Mouse (Mus musculus) liver, embryonic 14.5 days (tissue): Measurements from ENCODE around the gene Lyrm2. TPM values are rescaled to one million over a fixed set of nuclear protein-coding genes. Genes with fewer than 3 reads are reported as not detected.
A peak's percentile ranks its signal among the peaks of the same experiment; 100 is the strongest.

Experiments
- ATAC-seq: fragments of 200-750 bp; cut with Nextera tagmentation; 2 replicates; pipeline ENCODE4 v1.8.0; 2017; ENCODE audit warnings: moderate number of reproducible peaks, mild to moderate bottlenecking, moderate library complexity; ENCODE audit not compliant: insufficient read depth
- DNase-seq, 3 experiments: peaks; one replicate each; pipeline ENCODE4 v3.0.0-alpha.2; 2012 to 2013; ENCODE audit warnings: low read depth in 3 of 3, low spot score in 3 of 3
- H3K27ac ChIP-seq: fragments of 300-500 bp; sonication (generic); 2 replicates; pipeline ENCODE4 v1.5.1; 2014; ENCODE audit warnings: moderate library complexity, mild to moderate bottlenecking, control low read depth, inconsistent platforms
- H3K27me3 ChIP-seq: fragments of 300-500 bp; sonication (generic); 2 replicates; pipeline ENCODE4 v1.6.1; 2014; ENCODE audit warnings: mild to moderate bottlenecking, low read length, moderate library complexity; ENCODE audit not compliant: control insufficient read depth, insufficient read depth
- H3K36me3 ChIP-seq: fragments of 300-500 bp; sonication (generic); replicated peaks from 2 replicates; pipeline ENCODE4 v1.6.1; 2014; ENCODE audit warnings: low read depth; ENCODE audit not compliant: control insufficient read depth, insufficient read depth
- H3K4me1 ChIP-seq, 2 experiments: fragments of 200-500 bp in 1 of 2; fragments of 300-500 bp in 1 of 2; sonication (generic) in 1 of 2; replicated peaks; 2 replicates each; pipeline ENCODE4 v1.6.1; 2012 to 2014; ENCODE audit warnings: antibody characterized with exemption in 1 of 2, inconsistent platforms in 1 of 2, low read length in 1 of 2; ENCODE audit not compliant: control insufficient read depth in 2 of 2, insufficient read depth in 2 of 2
- H3K4me2 ChIP-seq: fragments of 300-500 bp; sonication (generic); 2 replicates; pipeline ENCODE4 v1.6.1; 2014; ENCODE audit warnings: low read depth, mild to moderate bottlenecking, control low read depth, moderate library complexity
- H3K4me3 ChIP-seq, 2 experiments: fragments of 200-500 bp in 1 of 2; fragments of 300-500 bp in 1 of 2; sonication (generic) in 1 of 2; 2 replicates each; pipeline ENCODE4 v1.5.1; 2012 to 2014; ENCODE audit warnings: low read depth in 2 of 2, low read length in 2 of 2, mild to moderate bottlenecking in 2 of 2, control low read depth in 1 of 2, inconsistent platforms in 1 of 2, moderate library complexity in 1 of 2; ENCODE audit not compliant: insufficient read depth in 1 of 2
- H3K9ac ChIP-seq: fragments of 300-500 bp; sonication (generic); replicated peaks from 2 replicates; pipeline ENCODE4 v1.6.1; 2014; ENCODE audit warnings: mild to moderate bottlenecking, control low read depth, moderate library complexity
- H3K9me3 ChIP-seq: fragments of 300-500 bp; sonication (generic); 2 replicates; pipeline ENCODE4 v1.6.1; 2016; ENCODE audit warnings: low read length, mixed read lengths; ENCODE audit not compliant: control insufficient read depth
- CTCF ChIP-seq: IDR thresholded peaks from 2 replicates; pipeline ENCODE4 v1.5.1; 2016; ENCODE audit warnings: antibody characterized with exemption, low read depth, control low read depth
- EP300 ChIP-seq: IDR thresholded peaks from 2 replicates; pipeline ENCODE4 v1.6.1; 2016; ENCODE audit warnings: antibody characterized with exemption, low read depth
- WGBS: fragments of 180-500 bp; shearing (Covaris S2); extraction: QIAGEN DNeasy Blood & Tissue Kit; methylation state at CpG from one replicate; pipeline ENCODE4 v1.1.7; 2014; ENCODE audit not compliant: insufficient replicate concordance; 5-methylcytosine and 5-hydroxymethylcytosine counted together
- polyA plus RNA-seq, 2 experiments: library from polyadenylated mRNA; depleted of rRNA in 1 of 2; stranded (reverse) in 1 of 2; unstranded in 1 of 2; fragments of >200 nt; fragmentation: Nextera tagmentation in 1 of 2; extraction: Ambion mirVana in 1 of 2; gene quantifications; 2 replicates each; pipeline versions ENCODE4 v1.2.1 to v1.2.3; 2012 to 2014

Lyrm2 gene
- polyA plus RNA-seq, 2 experiments: 23.3 to 33.8 TPM

GRCm38 (mm10) chr4:32800577-32801170 is 621 bp downstream of the Lyrm2 start:
- Histone ChIP-seq H3K27me3 (no peaks in the 10 kb centered on the region), H3K4me3 (peak overlapping the region; percentile 89 to 95), H3K4me2 (peak overlapping the region; percentile 72), H3K4me1 (peaks cover 3 to 9% of the 10 kb centered on the region in 2 experiments; a peak in 3 of 4 replicates), H3K9me3 (no peaks in the 10 kb centered on the region), H3K9ac (peak overlapping the region; percentile 89), H3K27ac (peak overlapping the region; percentile 94), H3K36me3 (no peaks in the 10 kb centered on the region)
- no peak for DNase-seq
- peak; percentile 22; the same call in 1 of the 2 replicates for ATAC-seq
- no peak for TF ChIP-seq EP300
- no peak for TF ChIP-seq CTCF
- WGBS: 7% methylated on average over 9 of the region's 9 CpGs

GRCm38 (mm10) chr4:32817478-32817877 is 17.4 kb downstream of the Lyrm2 start:
- TF ChIP-seq EP300 (no peak), CTCF (no peak)
- 28% methylated on average over 5 of the region's 5 CpGs for WGBS
- H3K4me3 ChIP-seq: no peak overlapping the region
- no peaks in the 10 kb centered on the region for H3K36me3 ChIP-seq
- peaks cover 6 to 9% of the 10 kb centered on the region in 2 experiments; a peak in 3 of 4 replicates for H3K4me1 ChIP-seq
- H3K9ac ChIP-seq: no peak overlapping the region
- 0 out of 2 replicates have a peak, but pooled peaks have one; percentile 41 for ATAC-seq
- no peak for DNase-seq
- H3K27ac ChIP-seq: no peak overlapping the region
- H3K9me3 ChIP-seq: no peaks in the 10 kb centered on the region
- H3K4me2 ChIP-seq: peak overlapping the region; percentile 28; the same call in 1 of the 2 replicates
- H3K27me3 ChIP-seq: no peaks in the 10 kb centered on the region

- no peak overlapping the region for H3K9ac ChIP-seq
- H3K4me2 ChIP-seq: no peak overlapping the region
- no peaks in the 10 kb centered on the region for H3K36me3 ChIP-seq
- no peak for ATAC-seq
- peaks cover 6 to 13% of the 10 kb centered on the region in 2 experiments; a peak in 3 of 4 replicates for H3K4me1 ChIP-seq
- TF ChIP-seq CTCF: no peak
- TF ChIP-seq EP300: no peak
- no peak for DNase-seq
- 76% methylated on average over 3 of the region's 3 CpGs for WGBS
- H3K4me3 ChIP-seq: no peak overlapping the region
- H3K9me3 ChIP-seq: no peaks in the 10 kb centered on the region
- H3K27ac ChIP-seq: no peak overlapping the region
- H3K27me3 ChIP-seq: no peaks in the 10 kb centered on the region
These were observed 20.6 kb downstream of the Lyrm2 start for GRCm38 (mm10) chr4:32820676-32821075.

GRCm38 (mm10) chr4:32824254-32824653 is 24.2 kb downstream of the Lyrm2 start:
- Histone ChIP-seq H3K9me3 (no peaks in the 10 kb centered on the region), H3K4me3 (no peak overlapping the region), H3K9ac (no peak overlapping the region), H3K36me3 (no peaks in the 10 kb centered on the region), H3K27me3 (no peaks in the 10 kb centered on the region), H3K4me1 (peaks cover 3 to 26% of the 10 kb centered on the region in 2 experiments), H3K4me2 (no peak overlapping the region), H3K27ac (no peak overlapping the region)
- 49% methylated on average over 8 of the region's 8 CpGs for WGBS
- TF ChIP-seq EP300 (no peak), CTCF (no peak)
- DNase-seq (no peak), ATAC-seq (no peak)

- 73% methylated on average over 7 of the region's 7 CpGs for WGBS
- H3K4me2 ChIP-seq: no peak overlapping the region
- H3K4me3 ChIP-seq: no peak overlapping the region
- H3K27me3 ChIP-seq: no peaks in the 10 kb centered on the region
- no peak overlapping the region for H3K9ac ChIP-seq
- no peak for TF ChIP-seq EP300
- no peak for TF ChIP-seq CTCF
- H3K36me3 ChIP-seq: no peaks in the 10 kb centered on the region
- DNase-seq: no peak
- H3K27ac ChIP-seq: no peak overlapping the region
- no peaks in the 10 kb centered on the region for H3K9me3 ChIP-seq
- peaks cover 3 to 27% of the 10 kb centered on the region in 2 experiments for H3K4me1 ChIP-seq
- no peak for ATAC-seq
These were observed 26.9 kb downstream of the Lyrm2 start for GRCm38 (mm10) chr4:32826925-32827324.
